Mouse (Mus musculus): Measurements from ENCODE around the gene Hivep3. TPM values are rescaled to one million over a fixed set of nuclear protein-coding genes. Genes with fewer than 3 reads are reported as not detected.

Hivep3 gene
- polyA plus RNA-seq, 1 experiment = 1.7 TPM

GRCm38 (mm10) chr4:119948922-119949614 lies 215.5 kb downstream of the Hivep3 start:
- no peaks in the 10 kb centered on the region for H3K36me3 ChIP-seq (ENCODE audit: control insufficient read depth, insufficient read depth, low read length)
- TF ChIP-seq CTCF (IDR thresholded peaks at IDR 0.05; ENCODE audit: control insufficient read depth, insufficient read depth, insufficient replicate concordance, low read depth, low read length) = no peak
- TF ChIP-seq POLR2A (IDR thresholded peaks at IDR 0.05; ENCODE audit: control insufficient read depth, low read depth, low read length) = no peak
- H3K4me3 ChIP-seq (ENCODE audit: control insufficient read depth, low read depth, low read length) = no peak overlapping the region
- no peak overlapping the region for H3K27ac ChIP-seq (ENCODE audit: control insufficient read depth, insufficient read depth, low read depth, low read length)
- H3K27me3 ChIP-seq (ENCODE audit: control insufficient read depth, insufficient read depth, low read length) = no peaks in the 10 kb centered on the region
- H3K4me1 ChIP-seq (ENCODE audit: control insufficient read depth, insufficient read depth, low read length) = no peaks in the 10 kb centered on the region

- no peaks in the 10 kb centered on the region for H3K27me3 ChIP-seq (ENCODE audit: control insufficient read depth, insufficient read depth, low read length)
- H3K4me1 ChIP-seq (ENCODE audit: control insufficient read depth, insufficient read depth, low read length) = no peaks in the 10 kb centered on the region
- TF ChIP-seq CTCF (IDR thresholded peaks at IDR 0.05; ENCODE audit: control insufficient read depth, insufficient read depth, insufficient replicate concordance, low read depth, low read length) (no peak), POLR2A (IDR thresholded peaks at IDR 0.05; ENCODE audit: control insufficient read depth, low read depth, low read length) (no peak)
Observed at GRCm38 (mm10) chr4:119950181-119950580, 216.6 kb downstream of the Hivep3 start.

GRCm38 (mm10) chr4:119951081-119951480 lies 217.5 kb downstream of the Hivep3 start:
- no peak overlapping the region for H3K27ac ChIP-seq (ENCODE audit: control insufficient read depth, insufficient read depth, low read depth, low read length)
- H3K4me1 ChIP-seq (ENCODE audit: control insufficient read depth, insufficient read depth, low read length) = no peaks in the 10 kb centered on the region
- no peak overlapping the region for H3K4me3 ChIP-seq (ENCODE audit: control insufficient read depth, low read depth, low read length)
- no peaks in the 10 kb centered on the region for H3K36me3 ChIP-seq (ENCODE audit: control insufficient read depth, insufficient read depth, low read length)
- H3K27me3 ChIP-seq (ENCODE audit: control insufficient read depth, insufficient read depth, low read length) = no peaks in the 10 kb centered on the region
- no peak for TF ChIP-seq CTCF (IDR thresholded peaks at IDR 0.05; ENCODE audit: control insufficient read depth, insufficient read depth, insufficient replicate concordance, low read depth, low read length)
- TF ChIP-seq POLR2A (IDR thresholded peaks at IDR 0.05; ENCODE audit: control insufficient read depth, low read depth, low read length) = no peak

More at GRCm38 (mm10) chr4:119950181-119950580, 216.6 kb downstream of the Hivep3 start:
- Histone ChIP-seq H3K4me3 (ENCODE audit: control insufficient read depth, low read depth, low read length) (no peak overlapping the region), H3K27ac (ENCODE audit: control insufficient read depth, insufficient read depth, low read depth, low read length) (no peak overlapping the region), H3K36me3 (ENCODE audit: control insufficient read depth, insufficient read depth, low read length) (no peaks in the 10 kb centered on the region)

GRCm38 (mm10) chr4:119955008-119955407 lies 221.4 kb downstream of the Hivep3 start:
- peaks cover 2% of the 10 kb centered on the region for H3K4me1 ChIP-seq (ENCODE audit: control insufficient read depth, insufficient read depth, low read length)
- H3K27ac ChIP-seq (ENCODE audit: control insufficient read depth, insufficient read depth, low read depth, low read length) = no peak overlapping the region
- no peaks in the 10 kb centered on the region for H3K36me3 ChIP-seq (ENCODE audit: control insufficient read depth, insufficient read depth, low read length)
- H3K4me3 ChIP-seq (ENCODE audit: control insufficient read depth, low read depth, low read length) = no peak overlapping the region
- no peaks in the 10 kb centered on the region for H3K27me3 ChIP-seq (ENCODE audit: control insufficient read depth, insufficient read depth, low read length)
- TF ChIP-seq POLR2A (IDR thresholded peaks at IDR 0.05; ENCODE audit: control insufficient read depth, low read depth, low read length) = no peak
- no peak for TF ChIP-seq CTCF (IDR thresholded peaks at IDR 0.05; ENCODE audit: control insufficient read depth, insufficient read depth, insufficient replicate concordance, low read depth, low read length)

- Histone ChIP-seq H3K4me3 (ENCODE audit: control insufficient read depth, low read depth, low read length) (no peak overlapping the region), H3K27ac (ENCODE audit: control insufficient read depth, insufficient read depth, low read depth, low read length) (no peak overlapping the region), H3K36me3 (ENCODE audit: control insufficient read depth, insufficient read depth, low read length) (no peaks in the 10 kb centered on the region), H3K27me3 (ENCODE audit: control insufficient read depth, insufficient read depth, low read length) (no peaks in the 10 kb centered on the region), H3K4me1 (ENCODE audit: control insufficient read depth, insufficient read depth, low read length) (peaks cover 2% of the 10 kb centered on the region)
- TF ChIP-seq CTCF (IDR thresholded peaks at IDR 0.05; ENCODE audit: control insufficient read depth, insufficient read depth, insufficient replicate concordance, low read depth, low read length) (no peak), POLR2A (IDR thresholded peaks at IDR 0.05; ENCODE audit: control insufficient read depth, low read depth, low read length) (no peak)
Observed at GRCm38 (mm10) chr4:119957970-119958369, 224.4 kb downstream of the Hivep3 start.

GRCm38 (mm10) chr4:119959293-119959692 lies 225.7 kb downstream of the Hivep3 start:
- Histone ChIP-seq H3K27me3 (ENCODE audit: control insufficient read depth, insufficient read depth, low read length) (no peaks in the 10 kb centered on the region), H3K36me3 (ENCODE audit: control insufficient read depth, insufficient read depth, low read length) (no peaks in the 10 kb centered on the region), H3K27ac (ENCODE audit: control insufficient read depth, insufficient read depth, low read depth, low read length) (no peak overlapping the region), H3K4me1 (ENCODE audit: control insufficient read depth, insufficient read depth, low read length) (peaks cover 2% of the 10 kb centered on the region), H3K4me3 (ENCODE audit: control insufficient read depth, low read depth, low read length) (no peak overlapping the region)
- TF ChIP-seq CTCF (IDR thresholded peaks at IDR 0.05; ENCODE audit: control insufficient read depth, insufficient read depth, insufficient replicate concordance, low read depth, low read length) = no peak
- no peak for TF ChIP-seq POLR2A (IDR thresholded peaks at IDR 0.05; ENCODE audit: control insufficient read depth, low read depth, low read length)

GRCm38 (mm10) chr4:119959873-119960272 lies 226.3 kb downstream of the Hivep3 start:
- H3K27me3 ChIP-seq (ENCODE audit: control insufficient read depth, insufficient read depth, low read length) = no peaks in the 10 kb centered on the region
- peaks cover 2% of the 10 kb centered on the region for H3K4me1 ChIP-seq (ENCODE audit: control insufficient read depth, insufficient read depth, low read length)
- H3K4me3 ChIP-seq (ENCODE audit: control insufficient read depth, low read depth, low read length) = no peak overlapping the region

More at GRCm38 (mm10) chr4:119959873-119960272, 226.3 kb downstream of the Hivep3 start:
- H3K36me3 ChIP-seq (ENCODE audit: control insufficient read depth, insufficient read depth, low read length) = no peaks in the 10 kb centered on the region
- no peak for TF ChIP-seq POLR2A (IDR thresholded peaks at IDR 0.05; ENCODE audit: control insufficient read depth, low read depth, low read length)
- no peak for TF ChIP-seq CTCF (IDR thresholded peaks at IDR 0.05; ENCODE audit: control insufficient read depth, insufficient read depth, insufficient replicate concordance, low read depth, low read length)
- no peak overlapping the region for H3K27ac ChIP-seq (ENCODE audit: control insufficient read depth, insufficient read depth, low read depth, low read length)
